Mouse (Mus musculus) brain, embryonic 14.5 days (tissue): ENCODE measurements around the gene Flrt2.

ENCODE experiments used
- CTCF ChIP-seq: fragments of 200-500 bp; IDR thresholded peaks from 2 replicates; pipeline ENCODE4 v1.5.1; 2012; ENCODE audit warnings: inconsistent platforms, mild to moderate bottlenecking, moderate library complexity, borderline replicate concordance; ENCODE audit not compliant: insufficient read depth, insufficient read length; ENCODE audit errors: extremely low read depth
- POLR2A ChIP-seq: fragments of 200-500 bp; IDR thresholded peaks from 2 replicates; pipeline ENCODE4 v1.6.1; 2012; ENCODE audit warnings: mild to moderate bottlenecking, inconsistent platforms, borderline replicate concordance; ENCODE audit not compliant: poor library complexity, insufficient read depth, insufficient read length, severe bottlenecking; ENCODE audit errors: extremely low read depth

GRCm38 (mm10) chr12:95790146-95790545 is 98.1 kb downstream of the Flrt2 start:
- TF ChIP-seq CTCF (no peak), POLR2A (no peak)
